Mouse (Mus musculus) embryo, embryonic 10 days (tissue): ENCODE data around the gene Nyap1.
A peak's percentile ranks its signal among the peaks of the same experiment; 100 is the strongest.

ENCODE experiments used
- DNase-seq: peaks from one replicate; pipeline ENCODE4 v3.0.0-alpha.2; 2015; ENCODE audit warnings: low spot score

The Nyap1 gene

GRCm38 (mm10) chr5:137744197-137744596, 2.8 kb upstream of the Nyap1 start:
- DNase-seq, result no peak

GRCm38 (mm10) chr5:137742836-137743235, 1.4 kb upstream of the Nyap1 start:
- no peak for DNase-seq

GRCm38 (mm10) chr5:137742048-137742447, 641 bp upstream of the Nyap1 start:
- DNase-seq, result no peak

GRCm38 (mm10) chr5:137740506-137740905, 901 bp downstream of the Nyap1 start:
- DNase-seq, result no peak

GRCm38 (mm10) chr5:137739471-137739870, 1.9 kb downstream of the Nyap1 start:
- no peak for DNase-seq

GRCm38 (mm10) chr5:137738516-137738915, 2.9 kb downstream of the Nyap1 start:
- DNase-seq, result no peak

GRCm38 (mm10) chr5:137737400-137737940, 3.9 kb downstream of the Nyap1 start:
- DNase-seq, result no peak

GRCm38 (mm10) chr5:137734289-137735061, 6.9 kb downstream of the Nyap1 start:
- DNase-seq, result peak; percentile 94

- no peak for DNase-seq
Observed at GRCm38 (mm10) chr5:137733638-137734288, 7.6 kb downstream of the Nyap1 start.

- DNase-seq, result no peak
Observed at GRCm38 (mm10) chr5:137726767-137727166, 14.6 kb downstream of the Nyap1 start.

- DNase-seq, result no peak
Observed at GRCm38 (mm10) chr5:137723840-137724239, 17.6 kb downstream of the Nyap1 start.

- peak; percentile 59 for DNase-seq
Observed at GRCm38 (mm10) chr5:137720558-137721164, 20.7 kb downstream of the Nyap1 start.

GRCm38 (mm10) chr5:137719088-137719487, 22.3 kb downstream of the Nyap1 start:
- no peak for DNase-seq

GRCm38 (mm10) chr5:137718020-137718790, 23.2 kb downstream of the Nyap1 start:
- no peak for DNase-seq

GRCm38 (mm10) chr5:137715685-137716084, 25.7 kb downstream of the Nyap1 start:
- no peak for DNase-seq

- DNase-seq, result no peak
Observed at GRCm38 (mm10) chr5:137713454-137713853, 28.0 kb downstream of the Nyap1 start.

- DNase-seq, result no peak
Observed at GRCm38 (mm10) chr5:137706913-137707633, 34.3 kb downstream of the Nyap1 start.

- DNase-seq, result no peak
Observed at GRCm38 (mm10) chr5:137705242-137705641, 36.2 kb downstream of the Nyap1 start.

GRCm38 (mm10) chr5:137699850-137700249, 41.6 kb downstream of the Nyap1 start:
- no peak for DNase-seq

- DNase-seq, result no peak
Observed at GRCm38 (mm10) chr5:137699080-137699479, 42.3 kb downstream of the Nyap1 start.

- no peak for DNase-seq
Observed at GRCm38 (mm10) chr5:137695930-137696329, 45.5 kb downstream of the Nyap1 start.
